Mouse (Mus musculus) hindbrain, embryonic 16.5 days (tissue): ENCODE measurements around the gene Osbpl3. TPM values are rescaled to one million over a fixed set of nuclear protein-coding genes. Genes with fewer than 3 reads are reported as not detected.

ENCODE experiments used
- ATAC-seq: fragments of 200-750 bp; cut with Nextera tagmentation; 2 replicates; pipeline ENCODE4 v1.8.0; 2017; ENCODE audit warnings: moderate TSS enrichment, moderate library complexity
- H3K27ac ChIP-seq: fragments of 300-500 bp; sonication (generic); 2 replicates; pipeline ENCODE4 v1.5.1; 2014; ENCODE audit warnings: low read depth, mild to moderate bottlenecking, control low read depth, low read length, moderate library complexity
- H3K27me3 ChIP-seq: fragments of 300-500 bp; sonication (generic); replicated peaks from 2 replicates; pipeline ENCODE4 v1.6.1; 2014; ENCODE audit warnings: low read length; ENCODE audit not compliant: control insufficient read depth, insufficient read depth
- H3K36me3 ChIP-seq: fragments of 300-500 bp; sonication (generic); 2 replicates; pipeline ENCODE4 v1.6.1; 2014; ENCODE audit warnings: mild to moderate bottlenecking, low read length, moderate library complexity, mixed read lengths; ENCODE audit not compliant: control insufficient read depth, insufficient read depth
- H3K4me1 ChIP-seq: fragments of 300-500 bp; sonication (generic); 2 replicates; pipeline ENCODE4 v1.6.1; 2014; ENCODE audit warnings: low read depth, low read length; ENCODE audit not compliant: control insufficient read depth, insufficient read depth
- H3K4me2 ChIP-seq: fragments of 300-500 bp; sonication (generic); 2 replicates; pipeline ENCODE4 v1.6.1; 2014; ENCODE audit warnings: mild to moderate bottlenecking, low read length, control low read depth, moderate library complexity
- H3K4me3 ChIP-seq: fragments of 300-500 bp; sonication (generic); 2 replicates; pipeline ENCODE4 v1.5.1; 2014; ENCODE audit warnings: mild to moderate bottlenecking, low read length, control low read depth, moderate library complexity
- H3K9ac ChIP-seq: fragments of 300-500 bp; sonication (generic); 2 replicates; pipeline ENCODE4 v1.6.1; 2014; ENCODE audit warnings: low read depth, mild to moderate bottlenecking, control low read depth, low read length, moderate library complexity
- H3K9me3 ChIP-seq: fragments of 300-500 bp; sonication (generic); 2 replicates; pipeline ENCODE4 v1.6.1; 2014; ENCODE audit warnings: mild to moderate bottlenecking, low read length, moderate library complexity; ENCODE audit not compliant: control insufficient read depth
- WGBS: fragments of 180-500 bp; shearing (Covaris S2); extraction: QIAGEN DNeasy Blood & Tissue Kit; methylation state at CpG from one replicate; pipeline ENCODE4 v1.1.7; 2014; 5-methylcytosine and 5-hydroxymethylcytosine counted together
- polyA plus RNA-seq: library from polyadenylated mRNA; unstranded; fragments of >200 nt; fragmentation: Nextera tagmentation; extraction: Ambion mirVana; gene quantifications from 2 replicates; pipeline ENCODE4 v1.2.1, GENCODE M21; 2015

Gene Osbpl3
- polyA plus RNA-seq, 1 experiment from 2014 or later, result 4.5 TPM

DNA sequence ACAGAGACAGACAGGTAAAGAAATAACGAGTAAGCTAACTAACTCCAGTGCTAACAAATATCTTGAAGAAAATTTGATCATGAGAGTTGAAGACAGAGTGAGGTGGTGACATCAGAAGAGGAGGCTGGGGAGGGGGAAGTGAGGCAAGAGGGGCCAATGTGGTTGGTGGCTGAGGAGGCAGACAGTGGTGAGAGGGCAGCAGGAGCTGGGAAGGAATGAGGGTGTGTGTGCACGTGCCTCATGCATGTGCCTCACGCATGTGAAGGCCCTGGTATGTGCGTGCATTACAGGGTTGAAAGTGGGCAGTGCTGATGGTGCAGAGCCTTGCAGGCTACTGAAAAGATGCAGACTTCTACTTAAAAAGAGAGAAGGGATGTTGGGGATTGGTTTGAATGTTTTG, 149.4 kb downstream of the Osbpl3 start:
- H3K36me3 ChIP-seq, result no peaks in the 10 kb centered on the region
- H3K9ac ChIP-seq, result no peak overlapping the region
- no peaks in the 10 kb centered on the region for H3K27me3 ChIP-seq
- H3K27ac ChIP-seq, result no peak overlapping the region
- no peaks in the 10 kb centered on the region for H3K9me3 ChIP-seq
- no peak overlapping the region for H3K4me2 ChIP-seq
- H3K4me1 ChIP-seq, result no peaks in the 10 kb centered on the region
- 79% methylated on average over 4 of the region's 4 CpGs for WGBS
- ATAC-seq, result no peak
- H3K4me3 ChIP-seq, result no peak overlapping the region

DNA sequence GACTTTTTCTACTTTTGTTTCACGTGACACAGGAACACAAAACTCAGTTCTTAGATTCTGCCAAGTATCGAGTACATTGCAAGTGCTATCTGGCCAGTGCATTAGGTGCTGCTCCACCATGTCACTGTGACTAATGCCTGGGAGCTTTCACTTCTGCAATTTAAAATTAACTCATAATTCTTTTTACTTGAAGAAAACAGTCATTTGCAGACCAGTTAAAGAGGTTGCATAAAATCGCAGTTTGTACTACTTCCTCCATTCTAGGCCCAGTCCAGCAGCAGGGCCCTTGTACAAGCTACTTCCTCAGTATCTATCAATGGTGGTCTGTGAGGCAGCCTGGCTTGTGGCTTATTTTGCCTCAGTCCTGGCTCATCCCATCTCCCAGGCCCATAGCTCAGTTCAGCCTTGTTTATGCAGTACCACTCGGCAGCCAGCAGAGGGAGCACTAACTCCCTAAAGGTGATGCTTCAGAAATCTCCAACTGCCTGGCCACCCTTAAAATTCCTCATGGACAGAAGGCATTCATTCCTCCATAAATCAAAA, 151.0 kb downstream of the Osbpl3 start:
- no peaks in the 10 kb centered on the region for H3K9me3 ChIP-seq
- no peaks in the 10 kb centered on the region for H3K27me3 ChIP-seq
- H3K27ac ChIP-seq, result no peak overlapping the region
- H3K4me2 ChIP-seq, result no peak overlapping the region
- H3K36me3 ChIP-seq, result no peaks in the 10 kb centered on the region
- ATAC-seq, result peak; percentile 69; the same call in 1 of the 2 replicates
- H3K4me1 ChIP-seq, result no peaks in the 10 kb centered on the region
- no peak overlapping the region for H3K4me3 ChIP-seq
- 68% methylated on average over 4 of the region's 4 CpGs for WGBS
- H3K9ac ChIP-seq, result no peak overlapping the region

DNA sequence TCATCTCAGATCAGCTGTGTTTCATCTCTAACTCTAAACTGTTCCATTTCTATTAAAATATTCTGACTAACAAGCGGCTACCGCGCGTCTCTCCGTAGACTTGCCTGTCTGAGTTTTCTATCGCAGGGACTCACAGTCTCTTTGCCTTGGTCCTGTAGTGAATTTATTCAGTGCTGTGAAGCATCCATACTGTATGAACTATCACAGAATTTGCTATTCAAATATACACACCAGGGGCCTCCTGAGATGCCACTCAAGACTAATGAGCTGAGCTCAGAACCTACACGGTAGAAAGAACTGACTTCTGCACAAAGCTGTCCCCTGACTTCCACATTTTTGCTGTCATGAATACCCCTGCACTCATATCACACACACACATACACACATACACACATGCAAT, 154.9 kb downstream of the Osbpl3 start:
- no peak overlapping the region for H3K9ac ChIP-seq
- no peaks in the 10 kb centered on the region for H3K27me3 ChIP-seq
- no peak overlapping the region for H3K4me3 ChIP-seq
- no peak overlapping the region for H3K4me2 ChIP-seq
- WGBS, result 66% methylated on average over 7 of the region's 7 CpGs
- no peaks in the 10 kb centered on the region for H3K9me3 ChIP-seq
- H3K36me3 ChIP-seq, result no peaks in the 10 kb centered on the region
- no peaks in the 10 kb centered on the region for H3K4me1 ChIP-seq
- no peak for ATAC-seq
- H3K27ac ChIP-seq, result no peak overlapping the region

DNA sequence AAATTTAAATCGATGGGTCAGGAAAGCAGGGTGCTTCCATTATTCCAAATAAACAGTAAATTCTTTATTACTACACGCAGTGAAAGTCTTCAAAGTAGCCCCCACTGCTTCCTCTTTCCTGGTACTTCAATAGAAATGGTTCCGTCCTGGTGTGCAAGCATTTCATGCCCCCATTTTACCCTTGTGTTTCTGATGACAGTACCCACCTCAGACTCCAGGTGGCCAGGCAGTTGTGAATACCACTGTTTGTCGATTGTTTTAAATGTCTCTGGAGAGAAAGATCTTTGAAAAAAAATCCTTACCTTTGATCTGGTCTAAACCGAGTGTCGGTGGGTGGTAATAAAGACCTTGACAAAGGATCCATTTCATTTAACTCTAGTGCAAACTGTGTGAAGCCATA, 155.4 kb downstream of the Osbpl3 start:
- 46% methylated on average over 6 of the region's 6 CpGs for WGBS
- H3K27me3 ChIP-seq, result no peaks in the 10 kb centered on the region
- no peaks in the 10 kb centered on the region for H3K4me1 ChIP-seq
- no peak for ATAC-seq
- H3K9ac ChIP-seq, result no peak overlapping the region
- H3K4me2 ChIP-seq, result no peak overlapping the region
- H3K4me3 ChIP-seq, result no peak overlapping the region
- no peaks in the 10 kb centered on the region for H3K36me3 ChIP-seq
- H3K27ac ChIP-seq, result no peak overlapping the region
- no peaks in the 10 kb centered on the region for H3K9me3 ChIP-seq

DNA sequence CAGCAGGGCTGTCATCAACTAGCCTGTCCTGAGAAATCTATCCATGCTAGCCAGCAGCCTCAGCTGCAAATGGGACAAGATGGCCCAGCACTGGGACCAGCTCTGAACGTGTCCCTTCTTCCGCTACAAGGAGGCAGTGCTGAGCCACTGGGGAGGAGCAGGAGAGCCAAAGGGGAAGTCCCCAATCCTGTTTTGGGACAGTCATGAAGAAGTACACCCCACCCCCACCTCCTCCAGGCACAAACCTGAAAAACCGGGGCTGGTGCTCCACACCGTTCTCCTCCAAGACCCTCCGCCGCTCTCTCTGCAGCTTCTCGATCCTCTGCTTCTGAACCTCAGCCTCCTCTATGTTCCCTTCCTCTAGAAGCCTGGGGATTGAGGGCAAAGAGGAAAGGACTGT, 156.9 kb downstream of the Osbpl3 start:
- no peak overlapping the region for H3K27ac ChIP-seq
- no peaks in the 10 kb centered on the region for H3K36me3 ChIP-seq
- WGBS, result 83% methylated on average over 7 of the region's 7 CpGs
- no peak overlapping the region for H3K4me2 ChIP-seq
- no peaks in the 10 kb centered on the region for H3K27me3 ChIP-seq
- no peaks in the 10 kb centered on the region for H3K9me3 ChIP-seq
- no peak overlapping the region for H3K4me3 ChIP-seq
- H3K9ac ChIP-seq, result no peak overlapping the region
- no peaks in the 10 kb centered on the region for H3K4me1 ChIP-seq
- ATAC-seq, result no peak

DNA sequence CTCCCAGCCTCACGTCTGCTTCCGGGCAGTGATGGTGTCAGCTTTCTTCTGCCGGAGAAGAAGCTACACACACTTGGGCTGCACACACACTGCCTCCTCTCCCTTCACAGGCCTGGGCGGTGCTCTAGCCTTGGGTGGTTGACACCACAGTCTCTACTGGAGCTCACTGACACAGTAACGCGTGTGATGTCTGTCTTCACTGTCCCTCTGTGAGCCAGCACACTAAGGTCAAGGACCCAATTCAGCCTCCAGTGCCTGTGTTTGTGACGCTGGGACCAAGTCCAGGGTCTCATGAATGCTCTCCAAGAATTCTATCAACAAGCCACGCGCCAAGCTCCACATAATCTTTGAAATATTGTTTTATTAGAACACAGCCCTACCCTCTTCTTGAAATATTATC, 158.3 kb downstream of the Osbpl3 start:
- Histone ChIP-seq H3K4me3 (no peak overlapping the region), H3K9me3 (no peaks in the 10 kb centered on the region), H3K27me3 (no peaks in the 10 kb centered on the region), H3K4me2 (no peak overlapping the region), H3K9ac (no peak overlapping the region), H3K4me1 (no peaks in the 10 kb centered on the region), H3K27ac (no peak overlapping the region), H3K36me3 (no peaks in the 10 kb centered on the region)
- WGBS, result 92% methylated on average over 9 of the region's 9 CpGs
- no peak for ATAC-seq

DNA sequence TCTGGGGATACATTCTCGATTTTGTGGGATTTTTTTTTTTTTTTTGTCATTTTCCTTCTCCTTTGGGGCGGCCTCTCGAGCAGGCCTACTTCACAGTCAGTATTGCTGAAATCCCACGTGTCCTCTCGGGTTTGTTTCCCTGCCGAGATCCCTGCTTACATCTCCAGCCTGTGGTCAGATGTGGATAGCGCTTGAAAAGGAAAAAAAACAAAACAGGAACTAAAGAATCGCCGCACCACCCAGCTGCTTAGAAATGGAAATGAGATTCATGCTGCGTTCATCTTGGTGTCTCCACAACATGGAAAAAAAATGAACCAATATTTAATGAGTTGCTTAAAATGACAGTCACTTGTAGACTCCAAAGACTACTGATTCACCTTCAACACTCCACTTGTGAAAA, 160.9 kb downstream of the Osbpl3 start:
- Histone ChIP-seq H3K4me1 (no peaks in the 10 kb centered on the region), H3K9ac (no peak overlapping the region), H3K27ac (no peak overlapping the region), H3K4me3 (no peak overlapping the region), H3K27me3 (no peaks in the 10 kb centered on the region), H3K36me3 (no peaks in the 10 kb centered on the region), H3K9me3 (no peaks in the 10 kb centered on the region), H3K4me2 (no peak overlapping the region)
- ATAC-seq, result no peak
- WGBS, result 58% methylated on average over 10 of the region's 10 CpGs

DNA sequence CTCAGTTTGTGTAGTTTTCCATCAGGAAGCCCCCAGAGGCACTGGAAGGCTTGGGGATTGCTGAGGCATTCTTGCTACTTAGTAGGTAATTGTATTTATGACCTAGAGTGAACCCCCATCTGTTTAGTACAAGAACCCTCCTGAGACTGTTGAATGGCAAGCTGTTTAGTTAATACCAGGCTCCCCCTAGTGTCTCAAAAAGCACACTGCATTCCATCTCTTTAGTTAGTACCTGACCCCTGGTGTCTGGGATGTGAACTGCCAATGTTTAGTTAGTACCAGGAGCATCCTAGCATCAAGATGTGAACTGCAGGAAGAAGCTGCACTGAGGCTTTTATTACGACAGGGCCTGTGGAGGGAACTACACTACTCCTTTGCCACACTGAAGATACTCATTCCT, 161.9 kb downstream of the Osbpl3 start:
- 41% methylated on average over 1 of the region's 1 CpGs for WGBS
- H3K9ac ChIP-seq, result no peak overlapping the region
- no peaks in the 10 kb centered on the region for H3K9me3 ChIP-seq
- H3K4me3 ChIP-seq, result no peak overlapping the region
- H3K4me1 ChIP-seq, result no peaks in the 10 kb centered on the region
- no peaks in the 10 kb centered on the region for H3K36me3 ChIP-seq
- H3K27me3 ChIP-seq, result no peaks in the 10 kb centered on the region
- H3K4me2 ChIP-seq, result no peak overlapping the region
- no peak overlapping the region for H3K27ac ChIP-seq
- peak; percentile 48; the same call in 1 of the 2 replicates for ATAC-seq

DNA sequence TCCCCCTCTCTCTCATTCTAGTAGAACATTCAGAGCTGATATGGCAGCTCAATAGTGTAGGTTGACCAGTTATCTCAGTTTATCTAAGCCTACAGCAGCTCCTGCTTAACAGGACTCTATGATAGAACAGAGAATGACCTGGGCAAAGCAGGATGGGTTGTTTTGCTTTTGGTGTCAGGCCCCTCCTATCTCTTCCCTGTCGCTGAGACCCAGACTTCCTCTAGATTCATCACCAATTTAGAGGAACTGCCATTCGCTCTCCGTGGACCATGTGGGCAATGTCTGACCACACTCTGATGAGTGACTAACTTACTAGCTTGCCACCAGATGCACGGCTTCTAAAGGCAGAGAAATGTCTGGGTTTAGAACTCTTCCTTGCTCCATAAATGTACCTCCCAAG, 164.4 kb downstream of the Osbpl3 start:
- H3K36me3 ChIP-seq, result no peaks in the 10 kb centered on the region
- H3K4me3 ChIP-seq, result no peak overlapping the region
- H3K27ac ChIP-seq, result no peak overlapping the region
- no peak overlapping the region for H3K4me2 ChIP-seq
- H3K4me1 ChIP-seq, result no peaks in the 10 kb centered on the region
- WGBS, result 89% methylated on average over 4 of the region's 4 CpGs
- ATAC-seq, result no peak
- H3K9ac ChIP-seq, result no peak overlapping the region
- no peaks in the 10 kb centered on the region for H3K27me3 ChIP-seq
- no peaks in the 10 kb centered on the region for H3K9me3 ChIP-seq

DNA sequence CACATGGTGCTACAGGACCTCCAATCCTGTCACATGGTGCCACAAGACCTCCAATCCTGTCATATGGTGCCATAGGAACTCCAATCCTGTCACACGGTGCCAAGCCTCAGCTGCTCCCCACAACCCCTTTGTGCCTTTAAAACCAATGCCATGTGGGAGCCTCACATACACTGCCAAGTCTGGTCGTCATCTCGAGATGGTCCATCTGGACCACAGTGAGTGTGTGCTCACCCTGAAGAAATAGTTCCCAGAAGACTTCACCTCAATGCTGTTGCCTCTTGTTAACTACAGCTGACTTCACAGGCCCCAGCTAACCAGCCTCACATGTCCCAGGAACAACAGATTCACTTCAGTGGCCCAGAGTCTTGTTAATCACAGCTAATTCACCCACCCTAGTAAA, 169.1 kb downstream of the Osbpl3 start:
- 88% methylated on average over 3 of the region's 3 CpGs for WGBS
- H3K27ac ChIP-seq, result no peak overlapping the region
- ATAC-seq, result no peak

More for the DNA sequence above, 169.1 kb downstream of the Osbpl3 start:
- no peak overlapping the region for H3K4me2 ChIP-seq
- no peak overlapping the region for H3K4me3 ChIP-seq
- H3K27me3 ChIP-seq, result no peaks in the 10 kb centered on the region
- H3K9ac ChIP-seq, result no peak overlapping the region
- H3K4me1 ChIP-seq, result no peaks in the 10 kb centered on the region
- H3K9me3 ChIP-seq, result peaks cover 2% of the 10 kb centered on the region; the same call in 1 of the 2 replicates
- H3K36me3 ChIP-seq, result no peaks in the 10 kb centered on the region
